Mouse (Mus musculus): ENCODE measurements around the gene Micall2. TPM values are rescaled to one million over a fixed set of nuclear protein-coding genes. Genes with fewer than 3 reads are reported as not detected.
"Not testable (repeated sequence)": the region's sequence is repeated elsewhere in the genome, so short reads cannot be mapped to it uniquely, and the experiment has no call there.

Gene Micall2
- total RNA-seq, 4 experiments from 2014 or later = 7.6 to 28.1 (median 12.6) TPM

DNA sequence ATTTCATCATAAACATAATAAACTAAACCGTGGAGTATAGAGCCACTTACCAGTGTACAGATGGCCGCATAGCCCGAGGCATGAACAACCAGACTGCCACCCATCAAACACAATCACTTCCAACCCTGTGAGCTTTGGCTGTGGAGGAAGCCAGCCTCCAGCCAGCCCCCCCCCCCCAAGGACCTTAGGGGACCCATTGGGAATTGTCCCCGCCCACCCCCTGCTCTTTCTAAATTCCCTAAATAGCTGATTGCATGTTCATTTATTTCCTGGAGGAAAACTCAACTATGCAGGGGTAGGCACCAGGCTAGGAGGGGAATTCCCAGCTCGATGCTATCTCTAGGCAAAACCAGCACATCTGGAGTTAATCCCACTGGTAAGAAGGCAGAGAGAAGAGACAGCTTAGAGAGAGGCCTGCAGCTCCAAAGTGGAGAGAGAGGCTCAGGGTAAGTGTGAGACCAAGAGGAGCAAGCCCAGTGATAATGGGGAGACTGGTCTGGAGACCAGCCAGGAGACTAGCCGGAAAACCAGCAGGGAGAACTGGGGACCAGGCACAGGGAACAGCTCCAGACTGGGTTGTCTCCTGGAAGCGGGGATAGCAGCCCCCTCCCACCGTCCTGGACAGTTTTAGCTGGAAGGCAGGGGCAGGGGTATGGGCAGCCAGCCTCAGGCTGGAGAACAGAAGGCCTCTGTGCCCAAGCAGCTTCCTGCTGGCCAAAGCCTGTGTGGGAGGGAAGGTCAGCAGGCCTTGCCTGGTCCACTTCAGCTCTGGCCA, 5.2 kb downstream of the Micall2 start:
- DNase-seq = no peak

DNA sequence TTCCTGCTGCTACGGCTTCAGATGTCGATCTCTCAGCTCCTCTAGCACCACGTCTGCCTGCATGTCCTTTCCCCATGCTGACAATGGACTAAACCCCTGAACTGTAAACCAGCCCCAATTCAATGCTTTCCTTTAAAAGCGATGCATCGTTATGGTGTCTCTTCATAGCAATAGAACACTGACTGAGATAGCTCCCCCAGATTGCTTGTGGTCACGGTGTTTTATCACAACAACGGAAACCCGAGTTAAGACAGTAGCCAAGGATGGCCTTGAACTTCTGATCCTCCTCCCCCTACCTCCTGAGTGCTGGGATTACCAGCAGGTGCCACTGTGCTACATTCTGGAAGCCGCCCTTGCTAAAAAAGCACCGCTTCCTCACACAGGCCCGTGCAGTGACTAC, 8.9 kb downstream of the Micall2 start:
- DNase-seq = no peak

DNA sequence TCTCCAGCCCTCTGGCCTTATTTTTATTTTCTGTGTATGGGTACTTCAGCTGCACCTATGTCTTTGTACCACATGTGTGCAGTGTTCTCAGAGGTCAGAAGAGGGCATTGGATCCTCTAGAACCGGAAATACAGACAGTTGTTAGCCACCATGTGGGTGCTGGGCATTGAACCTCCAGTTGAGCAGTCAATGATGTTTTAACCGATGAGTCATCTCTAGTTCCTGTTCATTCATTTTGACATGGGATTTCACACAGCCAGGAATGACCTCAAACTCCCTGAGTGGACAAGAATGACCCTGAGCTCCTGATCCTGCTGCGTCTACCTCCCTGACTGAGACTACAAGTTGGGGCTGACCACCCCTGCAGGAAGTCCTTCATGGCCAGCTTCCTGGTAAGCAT, 9.9 kb downstream of the Micall2 start:
- no peak for DNase-seq

DNA sequence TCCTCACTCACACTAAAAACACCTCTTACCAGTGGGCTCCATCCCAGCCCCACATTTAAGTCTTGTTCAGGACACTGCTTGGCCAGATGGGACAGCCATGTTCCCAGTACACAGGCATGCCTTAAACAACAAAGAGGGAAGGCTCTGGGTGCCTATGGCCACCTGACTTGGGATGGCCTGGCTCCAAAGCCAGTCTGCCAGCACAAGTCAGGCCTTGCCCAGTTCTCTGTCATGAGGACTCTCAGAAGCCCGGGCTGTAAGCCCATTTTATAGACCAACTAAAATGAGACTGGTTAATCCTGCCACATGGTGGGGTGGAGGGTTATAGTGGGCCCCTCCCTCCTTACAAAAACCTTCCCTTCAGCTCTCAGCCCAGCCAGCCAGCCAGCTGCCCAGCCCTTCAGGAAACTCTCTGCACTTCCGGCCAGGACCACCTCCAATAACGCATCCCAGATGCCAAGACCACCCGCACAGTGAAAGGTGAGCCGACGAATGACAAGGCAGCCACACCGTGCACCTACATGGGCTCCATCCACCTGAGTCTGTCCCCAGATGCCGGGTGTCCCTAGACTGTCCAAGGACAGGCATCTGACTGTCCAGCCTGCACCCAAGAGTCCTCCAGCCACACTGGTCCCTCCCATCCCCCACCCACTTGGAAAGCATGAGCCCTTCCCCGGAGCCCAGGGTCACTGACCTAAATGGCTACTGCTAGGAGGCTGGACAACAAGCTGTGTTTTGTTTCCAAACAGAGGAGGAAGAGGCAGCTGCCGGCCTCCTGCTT, 11.6 kb downstream of the Micall2 start:
- DNase-seq = no peak

DNA sequence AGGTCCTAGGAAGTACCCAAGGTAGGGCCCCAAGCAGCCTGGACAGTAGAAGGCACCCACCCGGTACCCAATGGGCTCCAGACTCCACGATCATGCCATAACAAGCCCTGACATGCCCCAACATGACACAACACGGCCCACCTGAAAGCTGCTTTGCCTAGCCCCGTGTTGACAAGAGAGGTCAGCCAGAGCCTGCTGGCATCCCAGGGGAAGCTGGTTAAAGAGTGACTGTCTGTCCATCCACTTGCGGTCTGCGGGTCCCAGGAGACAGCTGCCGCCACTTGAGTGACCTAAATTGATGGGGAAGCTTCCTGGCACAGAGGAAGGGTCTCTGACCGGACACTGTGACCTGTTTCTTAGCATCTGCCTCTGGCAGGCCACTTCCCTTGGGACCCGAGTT, 13.0 kb downstream of the Micall2 start:
- DNase-seq = no peak

DNA sequence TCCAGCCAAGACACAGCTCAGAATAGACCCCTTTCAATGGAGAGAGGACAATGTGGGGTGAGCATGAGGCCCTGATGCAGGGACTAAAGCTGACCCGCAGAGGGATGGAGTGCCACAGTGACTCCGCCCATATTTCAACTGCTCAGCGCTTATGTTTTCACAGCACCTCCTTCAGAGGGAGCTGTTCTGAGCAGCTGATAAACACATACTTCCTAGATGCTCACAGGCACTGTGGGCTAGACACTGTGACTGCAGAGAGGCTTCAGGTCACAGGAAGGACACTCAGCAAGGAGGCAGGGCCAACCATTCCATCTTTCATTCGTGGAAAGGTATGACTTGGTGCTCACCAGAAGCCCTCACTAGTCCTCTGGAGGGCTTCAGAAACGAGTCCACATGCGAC, 13.4 kb downstream of the Micall2 start:
- DNase-seq = no peak

DNA sequence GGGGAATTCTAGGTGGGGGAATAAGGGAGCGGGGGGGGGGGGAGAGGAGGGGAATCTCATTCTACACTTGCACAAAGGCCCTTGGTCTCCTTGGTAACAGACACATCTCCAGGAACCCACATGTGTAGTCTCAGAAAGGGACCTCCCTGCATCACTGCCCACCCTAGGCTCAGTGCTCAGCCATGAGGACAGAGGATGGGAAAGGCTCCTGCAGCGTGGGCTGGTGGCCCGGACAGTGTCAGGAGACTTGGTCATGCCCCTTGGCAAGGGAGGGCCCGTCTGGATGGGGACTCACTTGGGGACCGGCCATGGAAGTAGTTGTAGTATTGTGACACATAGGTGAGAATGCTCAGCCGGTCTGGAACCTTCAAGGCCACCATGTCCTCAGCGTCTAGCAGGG, 17.2 kb downstream of the Micall2 start:
- no peak for DNase-seq

DNA sequence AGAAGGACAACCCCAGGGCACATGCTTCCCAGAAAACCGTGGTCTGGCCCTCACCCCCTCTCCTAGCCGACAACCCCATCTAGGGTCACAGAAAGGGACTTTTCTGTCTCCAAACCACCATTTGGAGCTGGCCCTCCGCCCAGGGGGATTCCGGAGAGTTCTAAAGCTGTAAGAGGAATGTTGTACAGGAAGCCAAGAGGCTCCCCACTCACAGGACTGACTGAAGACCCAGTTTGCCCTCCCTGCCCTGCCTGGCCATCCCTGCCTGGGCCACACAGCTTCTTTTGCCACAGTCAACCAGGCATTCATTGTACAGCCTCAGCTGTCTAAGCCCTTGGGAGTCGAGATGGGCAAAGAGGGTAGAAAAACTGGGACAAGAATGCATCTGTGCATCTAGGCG, 17.6 kb downstream of the Micall2 start:
- DNase-seq = no peak

DNA sequence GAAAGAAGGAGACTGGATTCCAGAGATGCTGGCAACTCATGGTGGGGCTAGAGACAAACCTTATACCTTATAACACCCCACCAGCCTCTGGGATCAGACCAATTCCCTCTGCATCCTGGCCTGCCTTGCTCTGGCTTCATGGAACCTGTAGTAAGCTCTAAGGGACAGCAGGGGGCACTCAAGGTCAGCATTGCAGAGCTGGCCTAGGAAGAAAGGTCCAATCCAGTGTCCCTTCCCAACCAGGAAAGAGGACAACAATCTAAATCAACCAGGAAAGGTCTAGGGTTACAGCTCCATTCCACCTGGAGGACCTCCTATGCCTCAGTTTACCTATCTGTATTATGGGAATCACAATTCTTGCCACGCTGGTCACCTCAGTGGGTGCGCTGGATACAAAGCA, 18.4 kb downstream of the Micall2 start:
- no peak for DNase-seq

DNA sequence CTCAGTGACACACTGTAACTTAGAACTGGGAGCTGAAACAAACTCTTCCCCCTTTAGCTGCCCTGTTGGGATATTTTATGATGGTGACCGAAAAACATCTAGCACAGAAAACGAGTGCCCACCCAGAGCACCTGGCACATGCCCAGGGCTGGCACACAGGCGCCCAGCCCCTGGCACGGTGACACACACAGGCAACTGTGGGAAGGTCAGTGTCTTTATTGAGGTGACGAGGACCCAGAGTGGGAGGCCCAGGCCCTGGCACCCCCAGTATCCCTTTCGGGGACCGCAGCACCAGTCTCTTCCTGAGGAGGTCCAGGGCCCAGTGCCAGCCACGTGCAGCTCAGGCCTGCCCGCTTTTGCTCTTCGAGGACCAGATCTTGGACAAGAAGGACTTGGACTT, 29.6 kb downstream of the Micall2 start:
- no peak for DNase-seq

DNA sequence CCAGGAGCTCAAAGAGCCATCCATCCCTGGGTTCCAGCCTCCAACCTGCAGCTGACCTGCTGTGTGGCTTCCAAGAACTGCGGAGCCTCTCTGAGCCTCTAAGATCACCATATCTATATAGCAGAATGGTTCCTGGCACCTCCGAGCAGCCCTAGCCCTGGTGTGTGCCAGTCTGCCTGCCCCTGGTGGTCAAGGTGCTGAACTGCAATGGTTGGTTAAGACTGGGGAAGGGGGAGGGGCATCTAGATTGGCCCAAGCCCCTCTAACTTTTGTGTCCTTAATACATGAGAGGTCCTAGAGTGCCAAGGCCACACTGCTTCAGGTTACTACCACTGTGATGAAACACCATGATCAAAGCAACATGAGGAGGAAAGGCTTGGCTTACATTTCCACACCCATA, 33.2 kb downstream of the Micall2 start:
- DNase-seq = no peak

DNA sequence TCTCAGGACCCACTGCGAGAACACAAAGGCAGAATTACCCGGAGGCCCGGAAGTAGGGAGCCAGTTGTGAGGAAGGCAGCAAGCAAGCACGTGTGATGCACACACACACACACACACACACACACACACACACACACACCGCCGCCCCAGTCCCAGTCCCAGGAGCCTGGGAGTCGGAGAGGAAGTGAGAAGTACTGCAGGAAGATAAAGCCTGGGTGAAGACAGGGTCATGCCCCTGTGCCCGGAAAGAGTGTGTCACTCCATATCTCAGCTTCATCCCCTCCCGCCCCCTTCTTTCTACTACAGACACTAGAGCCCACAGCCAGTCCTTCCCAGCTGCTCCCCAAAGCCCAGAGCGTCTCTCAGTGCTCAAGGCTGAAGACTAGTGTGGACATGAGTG, 33.9 kb downstream of the Micall2 start:
- no peak for DNase-seq

DNA sequence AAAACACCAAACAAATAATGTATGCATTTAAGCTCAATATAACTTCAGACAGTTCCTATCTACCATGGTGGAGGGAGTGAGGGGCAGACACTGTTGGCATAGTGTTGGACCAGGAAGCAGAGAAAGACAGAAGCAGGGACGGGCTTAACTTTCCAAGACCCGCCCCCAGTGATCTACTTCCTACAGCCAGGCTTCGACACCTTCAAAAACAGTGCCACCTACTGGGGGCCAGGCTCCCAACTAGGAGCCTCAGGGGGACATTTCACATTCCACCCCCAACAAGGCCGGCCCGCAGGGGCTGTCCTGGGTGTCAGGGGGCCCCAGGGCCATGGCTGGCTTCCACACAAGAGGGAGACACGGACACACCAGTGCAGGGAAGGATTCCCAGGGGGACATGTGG, 39.2 kb downstream of the Micall2 start:
- no peak for DNase-seq

DNA sequence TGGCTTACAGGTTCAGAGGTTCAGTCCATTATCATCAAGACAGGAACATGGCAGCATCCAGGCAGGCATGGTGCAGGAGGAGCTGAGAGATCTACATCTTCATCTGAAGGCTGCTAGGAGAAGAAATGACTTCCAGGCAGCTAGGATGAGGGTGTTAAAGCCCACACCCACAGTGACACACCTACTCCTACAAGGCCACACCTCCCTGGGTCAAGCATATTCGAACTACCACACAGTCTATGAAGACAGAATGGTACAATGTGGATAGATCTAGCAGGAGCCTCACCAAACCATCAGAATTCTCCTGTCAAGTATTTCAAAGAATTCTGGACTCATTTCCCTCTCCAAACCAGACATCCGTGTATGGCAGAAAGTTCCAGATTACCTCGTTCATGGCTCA, 40.3 kb downstream of the Micall2 start:
- not testable (repeated sequence) for DNase-seq

DNA sequence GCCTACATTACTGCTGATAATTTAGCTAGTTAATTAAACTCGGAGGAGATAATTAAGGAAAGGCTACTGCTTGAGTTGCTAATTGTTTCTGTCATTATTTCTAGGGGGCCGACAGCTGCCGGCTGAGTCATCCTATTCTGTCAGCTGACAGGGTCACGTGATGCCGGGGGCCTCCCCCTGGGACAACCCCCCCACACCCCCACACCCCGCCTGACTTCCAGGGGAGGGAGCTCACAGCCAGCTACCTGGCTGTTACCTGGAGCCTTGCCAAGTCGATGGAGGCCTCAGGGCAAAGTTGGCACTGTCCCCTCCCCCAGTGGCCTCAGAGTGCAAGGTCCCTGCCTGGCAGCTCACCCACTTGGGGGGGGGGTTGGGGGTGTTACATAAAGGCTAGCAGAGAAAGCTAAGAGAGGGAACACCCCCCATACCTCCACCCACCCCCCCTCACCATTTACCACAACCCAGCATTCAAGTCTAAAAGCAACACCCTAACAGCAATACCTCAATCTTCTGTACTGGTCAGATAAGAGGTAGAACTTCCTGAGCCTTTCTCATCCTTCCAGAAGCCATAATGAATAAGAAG, 41.1 kb downstream of the Micall2 start:
- DNase-seq = no peak

DNA sequence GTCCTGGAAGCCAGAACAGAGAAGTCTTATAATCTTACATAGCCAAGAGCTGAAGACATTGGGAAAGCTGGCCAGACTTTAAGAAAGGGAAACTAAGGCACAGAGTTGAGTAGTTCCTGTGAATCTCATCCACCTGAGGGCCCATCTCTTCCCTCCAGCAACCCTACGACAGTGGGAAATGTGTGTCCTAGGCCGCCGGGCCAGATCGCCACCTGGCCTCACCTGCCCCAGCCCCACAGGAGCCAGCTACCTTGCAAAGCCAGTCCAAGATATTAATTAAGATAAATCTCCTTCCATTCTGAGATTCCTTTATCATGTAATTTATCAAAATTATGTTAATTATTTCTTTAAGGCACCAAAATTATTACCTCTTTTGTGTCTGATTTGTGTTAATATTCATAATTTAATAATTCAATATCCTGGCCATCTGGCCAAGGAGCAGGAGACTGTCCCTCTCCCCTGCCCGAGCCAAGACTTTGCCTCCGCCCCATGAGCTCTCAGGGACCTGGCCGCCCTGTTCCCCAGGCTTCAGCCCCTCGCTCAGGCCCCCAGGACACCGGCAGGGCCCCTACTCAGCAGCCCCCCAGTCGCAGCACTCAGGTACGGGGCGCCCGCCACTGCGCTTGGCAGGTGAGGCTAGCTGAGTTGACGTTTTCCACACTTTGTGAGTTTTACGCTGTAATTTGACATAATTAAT, 41.7 kb downstream of the Micall2 start:
- no peak for DNase-seq

DNA sequence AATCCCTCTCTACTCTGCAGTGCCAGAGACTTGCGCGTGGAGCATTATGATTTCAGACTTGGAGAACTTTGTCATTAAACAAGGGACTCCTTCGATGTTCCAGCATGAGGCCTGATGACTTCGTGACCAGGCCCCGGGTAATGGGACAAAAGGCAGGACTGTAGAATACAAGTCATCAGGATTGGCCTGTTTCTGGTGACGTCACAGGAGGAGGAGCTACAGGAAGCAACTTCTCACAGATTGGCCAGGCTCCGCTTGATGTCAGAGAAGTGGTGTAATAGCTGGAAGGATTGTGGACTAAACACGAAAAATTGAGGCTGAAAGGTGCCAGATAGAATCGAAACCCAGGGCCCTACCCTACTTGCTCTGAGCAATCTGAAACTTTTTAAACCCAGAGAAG, 45.3 kb downstream of the Micall2 start:
- no peak for DNase-seq

DNA sequence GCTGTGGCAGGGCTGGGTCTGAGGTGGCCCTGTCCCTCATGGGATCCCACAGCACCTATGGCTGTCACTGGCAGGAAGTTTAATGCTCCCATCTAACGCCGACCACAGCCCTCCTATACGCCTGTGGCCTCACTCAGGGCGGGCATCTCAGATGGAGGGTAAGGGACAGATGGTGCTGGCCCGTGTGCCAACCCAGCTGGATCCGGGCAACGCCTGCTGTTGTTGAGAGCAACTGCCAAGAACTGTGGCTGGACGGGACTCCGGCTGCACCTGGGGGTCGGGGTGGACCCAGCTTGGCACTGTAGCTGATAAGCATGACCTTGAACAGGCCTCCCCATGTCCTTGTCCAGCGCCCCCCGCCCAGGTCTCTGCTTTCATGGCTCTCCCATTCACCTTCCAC, 47.8 kb downstream of the Micall2 start:
- DNase-seq = no peak

DNA sequence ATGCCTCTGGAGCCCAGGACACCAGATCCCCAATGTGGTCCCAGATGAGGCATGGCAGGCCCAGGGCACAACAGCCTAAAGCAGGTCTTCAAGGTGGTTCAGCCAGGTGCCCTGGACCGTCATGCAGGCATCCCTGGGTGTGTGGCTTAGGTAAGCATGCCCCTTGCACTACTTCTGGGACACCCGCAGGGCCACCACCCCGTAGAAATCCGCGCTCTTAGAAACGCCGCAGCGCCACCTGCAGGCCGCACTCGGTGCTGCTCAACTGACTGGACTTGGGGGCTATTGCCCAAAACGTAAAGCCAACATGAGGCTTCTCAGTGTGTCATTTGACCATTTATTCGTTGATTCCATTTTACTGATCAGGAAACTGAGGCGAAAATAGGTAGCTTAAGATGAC, 48.5 kb downstream of the Micall2 start:
- DNase-seq = no peak

DNA sequence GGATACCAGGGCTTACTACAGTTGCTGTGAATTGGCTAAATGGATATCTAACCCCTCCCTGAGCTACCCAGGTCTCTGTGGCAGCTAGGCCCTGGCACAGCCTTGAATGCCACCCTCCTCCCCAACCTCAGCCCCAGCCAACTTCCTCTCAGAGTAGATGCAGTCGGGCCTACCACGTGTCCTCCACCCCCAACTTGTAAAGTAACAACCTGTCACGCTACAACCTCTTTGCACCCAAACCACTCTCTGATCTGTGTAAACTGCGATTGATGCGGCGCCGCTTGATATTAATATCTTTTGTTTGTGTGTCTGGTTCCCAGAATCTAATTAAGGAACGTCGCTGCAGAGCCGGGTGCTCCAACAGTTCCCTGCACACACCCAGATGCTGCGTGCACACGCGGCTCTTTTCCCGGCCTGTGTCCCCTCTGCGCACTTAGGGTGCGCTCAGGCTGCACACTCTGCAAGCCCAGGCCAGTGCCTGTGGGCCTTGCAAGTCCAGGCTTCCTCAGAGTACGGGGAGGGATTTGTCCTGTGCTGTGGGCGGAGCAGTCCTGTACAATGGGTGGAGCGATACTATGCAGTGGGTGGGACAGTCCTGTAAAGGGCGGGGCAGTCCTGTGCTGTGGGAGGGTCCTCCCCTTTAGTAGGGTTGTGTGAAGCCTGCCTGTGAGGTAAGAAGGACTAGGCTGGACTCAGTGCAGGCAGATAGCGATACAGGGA, 49.4 kb downstream of the Micall2 start:
- DNase-seq = no peak

DNA sequence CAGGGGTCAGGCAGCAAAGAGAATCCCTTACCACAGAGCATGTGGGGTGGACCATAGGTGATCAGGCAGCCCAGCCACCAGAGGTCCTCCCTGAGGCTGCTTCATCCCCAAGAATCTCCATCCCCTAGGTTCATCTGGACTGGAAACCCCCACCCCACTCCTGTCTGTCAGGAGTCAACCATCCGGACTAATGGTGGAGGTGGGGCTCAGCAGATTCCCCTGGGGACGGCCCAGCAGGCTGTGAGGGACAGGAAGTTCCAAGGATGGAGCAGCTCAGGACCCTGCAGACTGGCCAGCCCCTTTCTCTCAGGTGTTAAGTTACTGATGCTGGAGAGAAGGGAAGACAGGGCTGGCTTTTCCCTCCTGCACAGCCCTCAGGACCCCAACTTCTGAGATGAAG, 52.9 kb downstream of the Micall2 start:
- no peak for DNase-seq

DNA sequence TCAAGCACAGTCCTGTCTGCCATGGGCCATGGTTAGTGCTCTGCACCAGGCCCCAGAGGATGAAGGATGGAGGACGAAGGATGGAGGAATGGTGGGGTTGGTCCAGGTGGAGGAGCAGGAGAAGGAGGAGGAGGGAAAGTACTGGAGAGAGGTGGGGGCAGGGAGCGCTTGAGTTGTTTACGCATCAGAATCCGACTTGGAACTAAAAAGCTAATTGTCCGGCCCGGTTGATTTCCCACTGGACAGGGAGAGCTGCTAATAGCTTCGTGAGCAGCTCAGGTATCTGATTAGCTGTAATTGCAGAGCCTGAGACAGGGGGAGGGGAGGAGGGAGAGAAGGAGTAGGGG, 53.5 kb downstream of the Micall2 start:
- DNase-seq = no peak

Data from adrenal gland, adult 8-10 months (tissue).